Mouse (Mus musculus): ENCODE data around the gene Ugt1a9. TPM values are rescaled to one million over a fixed set of nuclear protein-coding genes. Genes with fewer than 3 reads are reported as not detected.
"Not testable (repeated sequence)": the region's sequence is repeated elsewhere in the genome, so short reads cannot be mapped to it uniquely, and the experiment has no call there.

The Ugt1a9 gene
- polyA plus RNA-seq, 1 experiment from 2014 or later: not detected

DNA sequence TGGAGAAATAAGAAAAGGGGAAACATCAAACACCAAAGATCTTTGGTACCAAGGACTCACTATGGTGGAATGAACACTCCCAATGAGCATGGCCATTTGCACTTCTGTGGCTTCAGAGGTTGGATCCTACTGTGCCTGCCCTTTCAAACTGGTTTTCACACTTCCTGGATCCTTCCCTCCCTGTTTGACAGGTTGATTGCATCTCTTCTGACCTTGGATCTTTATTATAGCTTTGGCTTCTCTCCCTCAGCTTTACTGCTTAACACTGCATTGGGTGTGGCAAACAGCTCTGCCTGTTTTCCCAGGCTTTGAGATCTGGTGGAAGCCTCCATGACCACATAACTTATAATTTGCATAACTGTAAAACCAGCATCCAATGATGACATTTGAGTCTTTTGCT is 149.7 kb downstream of the Ugt1a9 start:
- Histone ChIP-seq H3K4me2 (replicated peaks) (no peak overlapping the region), H3K4me1 (replicated peaks; ENCODE audit: control insufficient read depth, insufficient read depth, low read length) (no peaks in the 10 kb centered on the region), H3K9ac (no peak overlapping the region), H3K36me3 (replicated peaks; ENCODE audit: control insufficient read depth, insufficient read depth) (no peaks in the 10 kb centered on the region), H3K27me3 (ENCODE audit: control insufficient read depth, insufficient read depth, low read length) (no peaks in the 10 kb centered on the region), H3K27ac (no peak overlapping the region), H3K9me3 (ENCODE audit: control insufficient read depth, low read length) (peaks cover 17% of the 10 kb centered on the region), H3K4me3 (replicated peaks; ENCODE audit: low read length) (no peak overlapping the region)
- DNase-seq (ENCODE audit: low spot score): no peak
- ATAC-seq (ENCODE audit: low FRiP score): no peak

DNA sequence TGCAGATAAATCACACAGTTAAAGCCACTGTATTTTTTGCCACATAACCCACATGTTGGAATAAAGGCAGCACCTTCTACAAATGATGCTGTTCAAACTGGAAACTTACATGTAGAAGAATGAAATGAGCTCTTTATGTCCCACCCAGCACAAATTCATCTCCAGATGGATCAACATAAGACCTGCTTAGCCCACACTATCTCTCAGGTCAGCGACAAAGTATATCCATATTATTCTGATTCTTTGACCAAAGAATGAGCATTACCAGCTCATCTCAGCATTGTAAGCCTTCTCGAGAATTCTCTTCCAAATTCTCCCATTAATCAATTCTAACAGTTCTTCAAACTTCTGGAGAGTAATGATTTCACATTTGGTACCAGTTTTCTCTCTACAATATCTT is 151.6 kb downstream of the Ugt1a9 start:
- H3K36me3 ChIP-seq (replicated peaks; ENCODE audit: control insufficient read depth, insufficient read depth): no peaks in the 10 kb centered on the region
- ATAC-seq (ENCODE audit: low FRiP score) (no peak), DNase-seq (ENCODE audit: low spot score) (no peak)
- WGBS: 56% methylated on average over 2 of the region's 2 CpGs
- H3K9ac ChIP-seq: no peak overlapping the region
- H3K4me2 ChIP-seq (replicated peaks): no peak overlapping the region
- no peak overlapping the region for H3K27ac ChIP-seq
- H3K4me3 ChIP-seq (replicated peaks; ENCODE audit: low read length): no peak overlapping the region
- peaks cover 27% of the 10 kb centered on the region for H3K9me3 ChIP-seq (ENCODE audit: control insufficient read depth, low read length)
- no peaks in the 10 kb centered on the region for H3K4me1 ChIP-seq (replicated peaks; ENCODE audit: control insufficient read depth, insufficient read depth, low read length)
- no peaks in the 10 kb centered on the region for H3K27me3 ChIP-seq (ENCODE audit: control insufficient read depth, insufficient read depth, low read length)

DNA sequence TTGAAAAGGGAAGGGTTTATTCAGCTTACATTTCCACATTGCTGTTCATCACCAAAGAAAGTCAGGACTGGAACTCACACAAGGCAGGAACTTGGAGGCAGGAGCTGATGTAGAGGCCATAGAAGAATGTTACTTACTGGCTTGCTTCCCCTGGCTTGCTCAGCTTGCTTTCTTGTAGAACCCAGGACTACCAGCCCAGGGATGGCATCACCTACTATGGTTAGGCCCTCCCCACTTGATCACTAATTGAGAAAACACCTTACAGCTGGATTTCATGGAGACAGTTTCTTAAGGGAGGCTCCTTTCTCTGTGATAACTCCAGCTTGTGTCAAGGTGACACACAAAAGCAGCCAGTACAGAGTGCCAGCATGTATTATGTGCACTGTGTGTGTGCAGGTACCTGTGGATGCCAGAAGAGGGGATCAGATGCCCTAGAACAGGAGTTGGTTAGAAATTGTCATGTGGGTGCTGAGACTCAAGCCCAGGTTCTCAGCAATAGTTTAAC is 152.5 kb downstream of the Ugt1a9 start:
- ATAC-seq (ENCODE audit: low FRiP score); H3K4me2 ChIP-seq (replicated peaks); H3K4me1 ChIP-seq (replicated peaks; ENCODE audit: control insufficient read depth, insufficient read depth, low read length); H3K4me3 ChIP-seq (replicated peaks; ENCODE audit: low read length); DNase-seq (ENCODE audit: low spot score); H3K27me3 ChIP-seq (ENCODE audit: control insufficient read depth, insufficient read depth, low read length); H3K36me3 ChIP-seq (replicated peaks; ENCODE audit: control insufficient read depth, insufficient read depth); H3K27ac ChIP-seq; H3K9ac ChIP-seq: not testable (repeated sequence)
- peaks cover 35% of the 10 kb centered on the region for H3K9me3 ChIP-seq (ENCODE audit: control insufficient read depth, low read length)

DNA sequence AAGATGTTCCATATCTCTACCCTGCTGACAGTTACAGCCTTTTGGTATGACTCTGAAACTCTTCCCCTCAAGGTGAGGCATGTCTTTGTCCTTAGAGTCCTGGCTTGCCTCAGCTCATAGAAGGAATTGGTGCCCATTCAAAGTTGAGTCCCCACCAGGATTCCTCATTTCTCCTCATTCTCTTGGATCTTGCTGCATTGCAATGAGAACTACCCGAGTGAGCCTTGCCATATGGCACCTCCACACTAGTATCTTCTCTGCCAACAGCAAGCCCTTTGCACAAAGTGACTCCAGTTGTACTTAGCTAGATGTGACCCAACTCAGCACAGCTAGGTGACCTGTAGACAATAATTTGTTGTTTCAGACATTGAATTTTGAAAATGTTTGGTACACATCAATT is 153.0 kb downstream of the Ugt1a9 start:
- Histone ChIP-seq H3K27ac (no peak overlapping the region), H3K4me2 (replicated peaks) (no peak overlapping the region), H3K9me3 (ENCODE audit: control insufficient read depth, low read length) (peaks cover 40% of the 10 kb centered on the region), H3K27me3 (ENCODE audit: control insufficient read depth, insufficient read depth, low read length) (no peaks in the 10 kb centered on the region), H3K4me1 (replicated peaks; ENCODE audit: control insufficient read depth, insufficient read depth, low read length) (no peaks in the 10 kb centered on the region), H3K36me3 (replicated peaks; ENCODE audit: control insufficient read depth, insufficient read depth) (no peaks in the 10 kb centered on the region), H3K9ac (no peak overlapping the region), H3K4me3 (replicated peaks; ENCODE audit: low read length) (no peak overlapping the region)
- ATAC-seq (ENCODE audit: low FRiP score) (no peak), DNase-seq (ENCODE audit: low spot score) (no peak)
- 63% methylated on average over 1 of the region's 1 CpGs for WGBS

DNA sequence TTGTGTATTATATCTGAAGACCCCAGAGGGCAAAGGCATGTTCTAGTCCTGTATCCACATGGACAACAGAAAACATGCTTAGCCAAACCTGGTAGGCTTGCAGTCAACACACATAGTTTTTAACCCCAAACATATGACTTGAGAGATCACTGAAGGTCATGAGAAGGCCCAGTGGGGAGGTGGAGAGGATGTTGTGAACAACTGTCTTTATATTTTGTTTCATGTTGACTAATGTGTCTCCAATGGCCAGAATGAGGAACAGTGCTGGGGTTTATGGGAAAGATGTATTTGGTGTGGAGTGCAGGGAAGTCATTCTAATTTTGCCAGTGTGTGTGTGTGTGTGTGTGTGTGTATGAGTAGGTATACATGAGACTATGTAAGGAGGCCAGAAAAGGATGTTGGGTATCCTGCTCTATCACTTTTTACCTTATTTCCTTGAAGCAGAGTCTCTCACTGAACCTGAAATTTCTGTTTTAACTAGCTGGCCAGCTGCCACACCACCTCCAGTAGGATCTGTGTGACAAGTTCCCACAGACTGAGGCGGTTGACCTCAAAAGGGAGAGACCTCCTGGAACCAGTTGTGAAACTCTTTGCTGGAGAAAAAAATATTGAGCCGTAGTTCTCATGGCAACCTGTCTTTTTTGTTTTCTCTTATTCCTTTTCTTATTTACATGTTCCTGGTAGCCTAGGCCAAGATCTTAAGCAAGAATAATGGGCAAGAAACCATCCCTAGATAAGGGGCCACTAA is 153.6 kb downstream of the Ugt1a9 start:
- no peak for DNase-seq (ENCODE audit: low spot score)
- Histone ChIP-seq H3K9me3 (ENCODE audit: control insufficient read depth, low read length) (peaks cover 46% of the 10 kb centered on the region), H3K4me3 (replicated peaks; ENCODE audit: low read length) (no peak overlapping the region), H3K27ac (no peak overlapping the region), H3K4me1 (replicated peaks; ENCODE audit: control insufficient read depth, insufficient read depth, low read length) (no peaks in the 10 kb centered on the region), H3K9ac (no peak overlapping the region), H3K36me3 (replicated peaks; ENCODE audit: control insufficient read depth, insufficient read depth) (no peaks in the 10 kb centered on the region), H3K4me2 (replicated peaks) (no peak overlapping the region), H3K27me3 (ENCODE audit: control insufficient read depth, insufficient read depth, low read length) (no peaks in the 10 kb centered on the region)
- 75% methylated on average over 2 of the region's 2 CpGs for WGBS
- no peak for ATAC-seq (ENCODE audit: low FRiP score)

DNA sequence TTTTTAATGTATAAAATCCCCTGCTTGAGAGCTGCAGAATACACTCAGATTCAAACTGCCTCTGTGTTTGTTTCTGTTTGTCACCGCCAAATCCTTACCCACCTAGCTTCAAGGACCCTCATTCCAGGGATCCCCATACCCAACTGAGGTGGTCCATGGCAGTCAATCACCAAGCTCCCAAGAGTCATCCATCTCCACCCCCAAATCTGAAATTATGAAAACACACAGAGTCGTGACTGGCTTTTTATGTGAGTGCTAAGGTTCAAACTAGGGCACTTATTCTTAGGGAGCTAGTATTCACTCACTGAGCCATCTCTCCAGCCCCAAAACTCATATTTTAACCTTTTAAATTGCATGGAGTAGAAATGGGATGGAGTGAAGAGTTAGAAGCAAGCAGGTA is 154.7 kb downstream of the Ugt1a9 start:
- WGBS: 40% methylated on average over 2 of the region's 2 CpGs
- ATAC-seq (ENCODE audit: low FRiP score); H3K4me1 ChIP-seq (replicated peaks; ENCODE audit: control insufficient read depth, insufficient read depth, low read length); H3K4me3 ChIP-seq (replicated peaks; ENCODE audit: low read length); DNase-seq (ENCODE audit: low spot score); H3K36me3 ChIP-seq (replicated peaks; ENCODE audit: control insufficient read depth, insufficient read depth); H3K27me3 ChIP-seq (ENCODE audit: control insufficient read depth, insufficient read depth, low read length); H3K9ac ChIP-seq; H3K4me2 ChIP-seq (replicated peaks); H3K27ac ChIP-seq: not testable (repeated sequence)
- H3K9me3 ChIP-seq (ENCODE audit: control insufficient read depth, low read length): peaks cover 57% of the 10 kb centered on the region

DNA sequence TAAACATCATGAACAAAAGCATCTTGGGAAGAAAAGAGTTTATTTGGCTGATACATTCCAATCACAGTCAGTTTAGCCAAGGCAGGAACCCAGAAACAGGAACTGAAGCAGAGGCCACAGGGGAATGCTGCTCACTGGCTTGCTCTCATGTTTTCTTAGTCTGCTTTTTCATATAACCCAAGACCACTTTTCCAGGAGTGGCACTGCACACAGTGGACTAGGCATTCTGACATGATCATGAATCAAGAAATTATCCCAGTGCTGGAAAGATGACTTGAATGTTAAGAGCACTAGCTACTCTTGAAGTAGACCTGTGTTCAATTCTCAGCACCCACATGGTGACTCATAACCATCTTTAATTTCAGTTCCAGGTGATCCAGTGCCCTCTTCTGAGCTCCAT is 155.1 kb downstream of the Ugt1a9 start:
- Histone ChIP-seq H3K27me3 (ENCODE audit: control insufficient read depth, insufficient read depth, low read length) (no peaks in the 10 kb centered on the region), H3K9me3 (ENCODE audit: control insufficient read depth, low read length) (peaks cover 62% of the 10 kb centered on the region), H3K27ac (no peak overlapping the region), H3K4me2 (replicated peaks) (no peak overlapping the region), H3K4me1 (replicated peaks; ENCODE audit: control insufficient read depth, insufficient read depth, low read length) (no peaks in the 10 kb centered on the region), H3K36me3 (replicated peaks; ENCODE audit: control insufficient read depth, insufficient read depth) (no peaks in the 10 kb centered on the region), H3K4me3 (replicated peaks; ENCODE audit: low read length) (no peak overlapping the region), H3K9ac (no peak overlapping the region)
- ATAC-seq (ENCODE audit: low FRiP score) (no peak), DNase-seq (ENCODE audit: low spot score) (no peak)

DNA sequence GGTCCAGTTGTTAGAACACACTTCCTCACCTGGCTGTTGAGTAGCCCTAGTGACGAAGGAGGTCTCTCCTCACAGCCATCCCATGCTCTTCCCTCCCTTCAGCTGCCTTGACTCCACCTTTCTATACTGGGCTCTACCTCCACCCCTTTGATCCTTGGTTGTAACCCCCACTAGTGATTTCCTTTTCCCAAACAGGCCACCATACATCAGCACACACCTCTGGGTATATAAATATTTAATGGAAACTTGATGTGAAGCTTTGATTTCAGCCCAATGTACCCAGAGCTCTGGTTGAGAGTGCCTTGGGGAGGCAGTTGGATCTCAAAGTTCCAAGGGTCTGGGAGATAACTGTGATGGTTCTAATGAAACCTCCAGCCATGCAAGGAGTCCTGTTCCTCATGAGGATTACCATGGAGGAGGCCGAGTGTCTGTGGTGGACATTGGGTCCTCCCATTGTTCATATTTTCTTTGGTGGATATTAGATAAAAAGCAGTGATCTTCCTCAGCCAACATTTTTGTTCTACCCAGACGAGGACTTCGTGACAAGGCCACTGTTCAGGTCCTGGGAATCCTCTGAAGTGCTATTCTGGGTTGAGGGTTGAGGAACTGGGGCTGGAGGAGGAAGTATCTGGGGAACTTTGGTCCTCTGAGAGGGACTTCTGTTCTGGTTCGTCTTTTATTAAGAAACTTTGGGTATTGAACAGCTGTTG is 156.2 kb downstream of the Ugt1a9 start, which contains the start of gene Mroh2a:
Gene Mroh2a (plus strand): TSS at position 317 of the 710 bp plus-strand sequence.
- Histone ChIP-seq H3K4me3 (replicated peaks; ENCODE audit: low read length) (no peak within 1 kb of the TSS), H3K36me3 (replicated peaks; ENCODE audit: control insufficient read depth, insufficient read depth) (no peaks in the 10 kb centered on the region), H3K4me2 (replicated peaks) (no peak within 1 kb of the TSS), H3K4me1 (replicated peaks; ENCODE audit: control insufficient read depth, insufficient read depth, low read length) (no peaks in the 10 kb centered on the region), H3K9ac (no peak within 1 kb of the TSS), H3K27ac (no peak within 1 kb of the TSS), H3K9me3 (ENCODE audit: control insufficient read depth, low read length) (peaks cover 73% of the 10 kb centered on the region), H3K27me3 (ENCODE audit: control insufficient read depth, insufficient read depth, low read length) (no peaks in the 10 kb centered on the region)
- DNase-seq (ENCODE audit: low spot score): no peak
- ATAC-seq (ENCODE audit: low FRiP score): no peak
- WGBS: 58% methylated on average over 5 of the region's 5 CpGs

DNA sequence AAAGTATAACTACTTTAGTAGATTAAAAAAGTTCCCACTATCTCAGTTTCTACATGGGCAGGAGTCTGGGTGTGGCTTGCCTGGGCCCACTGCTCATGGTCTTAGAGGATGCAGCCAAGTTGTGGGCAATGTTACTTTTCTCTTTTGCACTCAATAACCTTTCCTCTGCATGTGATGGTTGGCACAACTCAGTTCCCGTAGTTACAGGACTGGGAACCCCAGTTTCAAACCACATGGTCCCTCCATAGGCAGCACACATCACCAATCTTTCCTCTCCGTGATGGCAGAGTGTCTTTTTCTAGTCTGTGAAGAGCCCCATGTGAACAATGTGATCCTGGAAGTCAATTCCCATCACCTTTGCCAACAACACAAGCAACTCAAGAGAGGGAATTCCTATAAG is 156.9 kb downstream of the Ugt1a9 start:
- Histone ChIP-seq H3K4me3 (replicated peaks; ENCODE audit: low read length) (no peak overlapping the region), H3K9me3 (ENCODE audit: control insufficient read depth, low read length) (peaks cover 73% of the 10 kb centered on the region), H3K36me3 (replicated peaks; ENCODE audit: control insufficient read depth, insufficient read depth) (no peaks in the 10 kb centered on the region), H3K4me2 (replicated peaks) (no peak overlapping the region), H3K9ac (no peak overlapping the region), H3K27ac (no peak overlapping the region), H3K27me3 (ENCODE audit: control insufficient read depth, insufficient read depth, low read length) (no peaks in the 10 kb centered on the region), H3K4me1 (replicated peaks; ENCODE audit: control insufficient read depth, insufficient read depth, low read length) (no peaks in the 10 kb centered on the region)
- no peak for DNase-seq (ENCODE audit: low spot score)
- WGBS: 64% methylated on average over 2 of the region's 2 CpGs
- no peak for ATAC-seq (ENCODE audit: low FRiP score)
